Mouse (Mus musculus) gonadal fat pad, adult 2 months (tissue): ENCODE data around the gene Gm33543. TPM values are rescaled to one million over a fixed set of nuclear protein-coding genes. Genes with fewer than 3 reads are reported as not detected.

Source experiments
- DNase-seq: peaks from one replicate; pipeline ENCODE4 v3.0.0-alpha.2; 2012; ENCODE audit warnings: low read depth
- polyA plus RNA-seq: library from polyadenylated mRNA; depleted of rRNA; stranded (reverse); fragments of >200 nt; gene quantifications from 2 replicates; pipeline ENCODE4 v1.2.3, GENCODE M21; 2012; rRNA removed

The Gm33543 gene
- 0.38 and 0.61 TPM in 2 replicates for polyA plus RNA-seq

DNA sequence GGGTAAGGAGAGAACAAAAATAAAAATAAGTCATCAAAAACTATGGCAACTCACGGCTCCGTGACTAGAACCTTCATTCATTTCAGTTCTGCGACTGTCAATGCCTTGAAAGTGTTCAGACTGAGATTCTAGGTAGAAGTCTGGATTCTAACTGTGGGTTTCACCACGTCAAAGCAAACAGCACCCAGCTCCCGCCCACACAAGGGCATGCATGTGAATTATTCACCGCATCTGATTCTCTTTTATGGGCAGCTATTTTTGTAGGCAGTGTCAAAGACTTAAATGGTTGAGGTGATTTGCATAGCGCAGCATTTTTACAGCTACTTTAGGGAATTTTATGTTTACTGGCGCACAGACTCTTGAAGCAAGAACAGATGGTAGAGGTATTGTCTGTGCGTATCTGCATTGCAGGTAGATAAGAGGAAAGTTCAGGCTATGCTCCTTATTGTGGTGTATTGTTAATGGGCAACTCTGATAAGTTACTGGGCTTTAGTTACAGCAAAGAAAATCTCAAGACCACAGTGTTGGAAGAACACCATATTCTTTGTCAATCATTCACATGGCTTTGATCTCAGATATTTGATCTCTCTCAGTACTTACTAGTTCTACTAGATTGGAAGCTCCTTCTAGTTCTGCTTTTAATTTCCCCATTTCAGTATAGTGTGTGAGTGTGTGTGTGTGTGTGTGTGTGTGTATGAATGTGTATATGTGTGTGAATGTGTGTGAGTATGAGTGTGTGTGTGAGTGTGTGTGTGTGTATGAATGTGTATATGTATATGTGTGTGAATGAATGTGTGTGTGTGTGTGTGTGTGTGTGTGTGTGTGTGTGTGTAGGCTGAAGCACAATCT is at the start of gene Gm33543:
Gene Gm33543, minus strand, starts transcription at position 142 of the 849 bp plus-strand sequence.
- no peak for DNase-seq

DNA sequence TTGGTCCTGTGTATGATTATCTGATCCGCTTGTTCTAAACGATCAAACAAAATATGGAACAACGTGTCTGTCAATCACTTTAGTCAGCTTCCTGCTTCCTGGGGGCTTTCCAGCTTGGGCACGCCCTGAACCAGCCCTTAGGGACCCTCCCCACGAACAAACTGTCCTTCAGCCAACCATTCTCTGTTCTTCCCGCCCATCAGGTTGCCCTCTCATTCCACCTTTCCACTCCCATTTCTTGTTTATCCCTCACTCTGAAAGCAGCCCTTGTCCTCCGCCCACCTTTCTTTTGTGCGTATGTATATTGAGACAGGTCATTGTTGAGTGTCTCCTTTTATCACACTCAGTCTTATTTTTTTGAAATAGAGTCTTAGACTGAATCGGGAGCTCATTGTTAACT is 49.4 kb upstream of the Gm33543 start:
- DNase-seq: no peak

GRCm38 (mm10) chr10:95891214-95891960 is 48.7 kb upstream of the Gm33543 start:
- DNase-seq: no peak

DNA sequence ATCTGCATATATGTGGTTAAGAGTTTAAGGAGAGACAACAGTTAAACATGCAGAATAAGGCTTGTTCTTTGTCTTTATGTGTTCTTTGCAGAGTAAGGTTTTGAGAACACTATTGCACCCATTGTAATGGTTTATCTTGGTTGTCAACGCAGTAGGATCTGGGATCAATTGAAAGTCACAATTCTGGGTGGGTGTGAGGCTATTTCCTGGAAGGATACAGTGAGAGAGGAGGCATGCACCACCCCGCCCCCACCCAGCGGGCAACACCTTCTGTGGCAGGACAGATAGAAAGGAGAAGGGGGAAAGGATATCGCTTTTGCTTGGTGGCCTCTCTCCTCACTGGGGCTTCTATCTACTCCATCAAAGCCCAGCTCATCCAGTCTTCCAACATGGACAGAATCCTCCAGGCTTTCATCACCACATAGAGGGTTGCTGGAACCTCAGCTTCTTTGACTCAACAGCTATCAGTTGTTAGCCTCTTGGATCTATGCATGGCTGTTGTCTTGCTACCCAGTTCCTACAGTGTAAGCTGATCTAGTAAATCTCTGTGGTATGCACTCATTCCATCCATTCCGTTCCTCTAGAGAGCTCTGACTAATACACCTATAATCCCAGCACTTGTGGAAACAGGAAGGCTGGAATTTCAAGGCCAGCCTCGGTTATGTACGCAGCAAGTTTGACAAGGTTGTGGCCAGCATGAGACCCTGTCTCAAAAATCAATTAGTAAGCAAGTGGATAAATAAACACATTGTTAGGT is 41.2 kb upstream of the Gm33543 start:
- no peak for DNase-seq

- no peak for DNase-seq
These were observed 39.3 kb upstream of the Gm33543 start for GRCm38 (mm10) chr10:95882036-95882435.

- no peak for DNase-seq
These were observed 37.5 kb upstream of the Gm33543 start for GRCm38 (mm10) chr10:95879983-95880934.

DNA sequence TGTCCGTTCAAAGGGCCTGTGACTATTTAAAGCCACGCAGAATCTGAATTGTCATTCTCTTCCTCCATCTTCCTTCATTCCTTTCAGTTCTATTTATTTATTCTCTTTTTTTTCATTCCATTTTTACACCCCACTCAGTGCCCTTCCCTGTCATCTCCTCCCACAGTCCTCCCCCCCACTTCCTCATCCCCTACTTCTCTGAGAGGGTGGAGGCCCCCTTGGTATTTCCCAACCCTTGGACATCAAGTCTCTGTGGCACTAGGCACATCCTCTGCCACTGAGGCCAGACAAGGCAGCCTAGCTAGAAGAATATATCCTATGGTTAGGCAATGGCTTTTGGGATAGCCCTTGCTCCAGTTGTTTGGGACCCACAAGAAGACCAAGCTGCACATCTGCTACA is 28.1 kb upstream of the Gm33543 start:
- DNase-seq: no peak

DNA sequence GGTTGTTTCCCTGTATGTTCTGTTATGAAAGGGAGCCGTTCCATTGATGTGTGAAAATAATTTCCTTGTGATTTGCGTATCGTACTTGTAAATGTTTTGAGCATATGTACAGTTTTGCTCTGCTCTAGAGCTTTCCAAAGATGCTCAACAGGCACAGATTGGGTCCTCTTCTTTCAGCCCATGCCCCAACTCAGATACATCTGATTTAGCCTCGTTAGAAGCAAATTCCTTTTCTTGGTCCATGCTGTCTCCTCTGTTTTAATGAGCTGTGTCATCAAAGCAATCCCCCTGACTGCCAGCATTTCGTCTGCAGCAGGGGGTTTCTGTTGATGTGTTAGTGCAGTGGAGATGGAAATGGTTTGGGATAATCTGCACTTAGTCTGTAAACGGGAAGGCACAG is 25.6 kb upstream of the Gm33543 start:
- no peak for DNase-seq

DNA sequence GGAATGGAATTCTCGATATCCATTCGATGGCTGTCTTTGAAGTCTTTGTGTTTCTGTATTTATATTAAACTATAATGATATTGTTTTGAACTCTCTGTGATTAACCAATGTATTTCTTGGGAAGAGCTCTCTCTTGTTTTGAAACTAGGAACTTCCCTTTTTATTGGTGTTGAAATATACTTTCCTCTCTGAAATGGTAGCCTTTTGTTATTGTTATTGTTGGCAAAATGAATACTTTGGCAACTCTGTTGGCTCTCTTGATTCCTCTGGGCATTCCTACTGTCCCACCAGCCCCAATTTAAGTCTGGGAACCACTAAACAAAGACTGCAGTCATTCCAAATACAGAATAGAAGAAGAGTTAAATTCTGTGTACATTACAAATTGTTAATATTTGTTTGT is 24.9 kb upstream of the Gm33543 start:
- no peak for DNase-seq

GRCm38 (mm10) chr10:95864349-95865124 is 21.8 kb upstream of the Gm33543 start:
- DNase-seq: no peak

- no peak for DNase-seq
These were observed 19.9 kb upstream of the Gm33543 start for GRCm38 (mm10) chr10:95862664-95863063.

DNA sequence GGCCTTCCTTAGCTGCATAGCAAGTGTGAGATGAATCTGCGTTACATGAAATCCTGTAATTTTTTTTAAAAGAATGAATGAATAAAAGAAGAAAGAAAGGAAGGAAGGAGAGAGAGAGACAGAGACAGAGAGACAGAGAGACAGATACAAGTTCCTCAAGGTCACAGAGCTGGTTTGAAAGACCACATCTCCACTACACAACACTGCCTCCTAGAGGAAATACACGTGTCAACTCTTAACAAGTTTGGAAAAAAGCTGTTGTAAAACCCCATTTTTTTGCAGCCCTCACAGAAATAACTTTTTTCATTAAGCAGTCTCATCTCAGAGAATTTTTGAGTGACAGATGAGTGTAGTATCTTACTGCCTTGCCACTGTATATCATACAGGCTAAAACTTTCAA is 15.4 kb upstream of the Gm33543 start:
- no peak for DNase-seq

GRCm38 (mm10) chr10:95855411-95855810 is 12.7 kb upstream of the Gm33543 start:
- no peak for DNase-seq

DNA sequence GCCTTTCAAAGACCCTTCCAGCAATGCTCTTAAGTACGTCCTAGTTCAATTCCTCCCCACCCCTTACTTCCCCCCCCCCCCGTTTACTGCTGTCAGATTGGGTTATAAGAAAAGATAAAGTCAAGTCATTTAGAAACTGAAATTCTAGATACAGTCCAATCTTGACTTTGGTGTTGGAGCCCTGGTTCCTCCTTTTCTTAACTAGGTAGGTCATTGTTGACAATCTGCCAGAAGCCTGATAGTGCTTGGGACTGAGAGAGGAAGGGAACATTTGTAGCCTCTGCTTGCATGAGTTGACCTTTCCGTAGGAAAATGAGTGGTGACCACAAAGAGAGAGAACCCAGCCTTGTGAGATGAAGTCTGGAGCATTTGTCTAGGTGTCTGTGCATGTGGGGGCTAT is 7.8 kb upstream of the Gm33543 start:
- no peak for DNase-seq

DNA sequence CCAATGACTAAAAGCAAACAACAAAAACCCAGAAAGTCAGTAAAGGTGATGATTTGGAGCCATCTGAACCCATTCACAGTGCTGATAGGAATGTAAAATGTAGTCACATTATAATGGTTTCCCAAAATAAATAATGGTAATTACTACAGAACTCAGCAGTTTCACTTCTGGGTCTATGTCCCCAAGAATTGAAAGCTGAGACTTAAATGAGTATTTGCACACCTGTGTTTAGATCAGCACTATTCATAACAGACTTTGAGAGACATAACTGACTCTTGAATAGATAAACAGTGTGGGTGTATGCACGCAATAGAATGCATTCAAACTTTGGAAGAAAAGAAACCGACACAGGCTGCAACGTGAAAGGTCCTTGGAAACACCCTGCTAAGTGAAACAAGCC is 4.0 kb upstream of the Gm33543 start:
- no peak for DNase-seq

- DNase-seq: no peak
These were observed 3.6 kb upstream of the Gm33543 start for GRCm38 (mm10) chr10:95846281-95846680.

DNA sequence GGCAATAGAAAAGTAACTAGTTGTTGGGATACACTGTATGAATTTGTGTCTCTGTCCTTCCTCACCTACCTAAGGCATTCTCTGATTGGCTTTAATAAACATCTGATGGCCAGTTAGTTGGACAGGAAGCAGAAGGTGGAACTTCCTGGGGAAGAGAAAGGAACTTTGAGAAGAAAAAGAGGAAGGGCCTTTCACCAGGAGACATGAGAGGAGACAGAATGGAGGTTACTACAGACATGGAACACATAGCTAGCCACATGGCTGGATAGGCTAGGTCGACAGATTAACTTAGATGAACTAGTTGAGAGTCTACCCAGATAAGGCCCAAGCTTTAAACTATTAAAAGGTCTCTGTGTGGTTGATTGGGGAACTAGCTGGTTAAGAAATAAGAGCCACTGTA is 1.1 kb upstream of the Gm33543 start:
- DNase-seq: no peak

DNA sequence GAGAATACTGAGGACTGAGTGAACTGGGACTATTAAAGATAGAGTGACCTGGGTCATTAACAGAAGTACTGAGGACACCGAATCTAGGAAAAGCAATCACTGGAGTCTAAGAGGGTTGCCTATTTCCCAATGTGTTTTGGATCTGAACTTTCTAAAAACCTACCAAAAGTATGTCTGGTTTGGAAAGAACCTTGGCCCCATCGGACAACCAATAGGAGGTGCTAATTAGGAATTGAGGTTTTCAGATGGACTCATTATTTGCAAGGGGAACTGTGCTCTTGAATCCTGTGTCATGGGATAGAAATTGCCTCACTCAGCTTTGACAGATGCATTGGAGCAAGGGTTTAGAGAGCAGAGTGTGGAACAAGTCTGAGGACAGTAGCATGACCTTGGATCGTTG is 1.5 kb downstream of the Gm33543 start:
- DNase-seq: no peak

GRCm38 (mm10) chr10:95839803-95840202 is 2.9 kb downstream of the Gm33543 start:
- DNase-seq: no peak

DNA sequence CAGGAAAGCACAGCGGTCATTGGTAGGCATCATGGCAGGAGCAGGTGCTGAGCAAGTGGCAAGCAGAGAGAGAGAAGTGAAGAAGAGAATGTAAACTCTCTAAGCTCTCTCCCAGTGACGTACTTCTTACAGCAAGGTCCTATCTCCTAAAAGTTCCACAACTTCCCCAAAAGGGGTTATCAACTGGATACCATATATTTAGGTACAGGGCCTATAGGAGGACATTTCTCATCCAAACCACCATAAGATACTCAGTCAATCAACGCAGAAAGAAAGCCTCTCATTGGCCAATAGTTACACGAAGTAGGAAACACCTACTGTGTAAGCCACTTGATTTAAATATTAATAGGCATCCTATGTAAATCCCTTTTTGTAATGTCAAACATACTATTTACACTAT is 3.7 kb downstream of the Gm33543 start:
- no peak for DNase-seq
